Mouse (Mus musculus) G1E (cell line): ENCODE measurements around the gene Cd247.

Experiments used
- CTCF ChIP-seq: IDR thresholded peaks from 2 replicates; pipeline ENCODE4 v1.5.1; 2012; ENCODE audit warnings: low read depth, low read length, inconsistent platforms, mixed read lengths
- GATA1 ChIP-seq: IDR thresholded peaks from 2 replicates; pipeline ENCODE4 v1.6.1; 2012; ENCODE audit warnings: borderline replicate concordance, low read length, inconsistent platforms, mixed read lengths
- GATA2 ChIP-seq: IDR thresholded peaks from 2 replicates; pipeline ENCODE4 v1.6.1; 2012; ENCODE audit warnings: low read depth, low read length, inconsistent platforms, borderline replicate concordance
- POLR2AphosphoS5 ChIP-seq: IDR thresholded peaks from 2 replicates; pipeline ENCODE4 v1.6.1; 2012; ENCODE audit warnings: low read depth, low read length, inconsistent platforms; ENCODE audit not compliant: insufficient replicate concordance
- TAL1 ChIP-seq: conservative IDR thresholded peaks from 2 replicates; pipeline ENCODE4 v1.6.1; 2012; ENCODE audit warnings: low read depth, low read length, inconsistent platforms, mixed read lengths

DNA sequence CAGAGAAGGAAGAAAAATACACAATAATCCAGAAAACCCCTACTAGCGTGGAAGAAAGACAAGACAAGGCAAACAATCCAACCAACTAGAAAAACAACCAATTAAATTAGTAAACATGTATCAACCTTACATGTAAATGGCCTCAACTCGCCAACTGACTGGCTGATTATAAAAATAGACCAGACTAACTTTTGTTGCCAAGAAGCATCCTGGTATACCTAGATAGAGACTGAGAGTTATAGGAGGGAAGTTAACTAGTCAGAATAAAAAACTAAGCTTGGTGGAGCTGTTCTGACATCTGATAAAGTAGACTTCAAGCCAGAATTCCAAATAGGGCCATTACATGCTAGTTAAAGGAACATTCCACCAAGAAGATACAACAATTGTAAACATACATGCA is 136.7 kb downstream of the Cd247 start:
- TF ChIP-seq CTCF, result no peak
- TF ChIP-seq GATA2, result no peak
- no peak for TF ChIP-seq GATA1
- TF ChIP-seq POLR2AphosphoS5, result no peak
- no peak for TF ChIP-seq TAL1
